Mouse (Mus musculus) neural tube, embryonic 15.5 days (tissue): ENCODE measurements around the gene St7. TPM values are rescaled to one million over a fixed set of nuclear protein-coding genes. Genes with fewer than 3 reads are reported as not detected.
A peak's percentile ranks its signal among the peaks of the same experiment; 100 is the strongest.

Source experiments
- ATAC-seq: fragments of 200-750 bp; cut with Nextera tagmentation; 2 replicates; pipeline ENCODE4 v1.8.0; 2017; ENCODE audit warnings: mild to moderate bottlenecking, moderate TSS enrichment, moderate library complexity; ENCODE audit not compliant: low FRiP score
- H3K27ac ChIP-seq: fragments of 300-500 bp; sonication (generic); replicated peaks from 2 replicates; pipeline ENCODE4 v1.5.1; 2015; ENCODE audit warnings: mild to moderate bottlenecking, inconsistent platforms
- H3K27me3 ChIP-seq: fragments of 300-500 bp; sonication (generic); replicated peaks from 2 replicates; pipeline ENCODE4 v1.6.1; 2015; ENCODE audit warnings: inconsistent platforms
- H3K36me3 ChIP-seq: fragments of 300-500 bp; sonication (generic); 2 replicates; pipeline ENCODE4 v1.6.1; 2015; ENCODE audit warnings: inconsistent platforms
- H3K4me1 ChIP-seq: fragments of 300-500 bp; sonication (generic); 2 replicates; pipeline ENCODE4 v1.6.1; 2015; ENCODE audit warnings: inconsistent platforms
- H3K4me2 ChIP-seq: fragments of 300-500 bp; sonication (generic); 2 replicates; pipeline ENCODE4 v1.6.1; 2015; ENCODE audit warnings: inconsistent platforms, mild to moderate bottlenecking, moderate library complexity
- H3K4me3 ChIP-seq: fragments of 300-500 bp; sonication (generic); replicated peaks from 2 replicates; pipeline ENCODE4 v1.5.1; 2015; ENCODE audit warnings: mild to moderate bottlenecking, inconsistent platforms
- H3K9ac ChIP-seq: fragments of 300-500 bp; sonication (generic); replicated peaks from 2 replicates; pipeline ENCODE4 v1.6.1; 2015; ENCODE audit warnings: mild to moderate bottlenecking, inconsistent platforms
- H3K9me3 ChIP-seq: fragments of 300-500 bp; sonication (generic); replicated peaks from 2 replicates; pipeline ENCODE4 v1.6.1; 2016; ENCODE audit warnings: inconsistent platforms
- WGBS: fragments of 180-500 bp; shearing (Covaris S2); methylation state at CpG from one replicate; pipeline ENCODE4 v1.1.7; 2015; ENCODE audit warnings: mixed read lengths; 5-methylcytosine and 5-hydroxymethylcytosine counted together
- polyA plus RNA-seq: library from polyadenylated mRNA; unstranded; fragments of >200 nt; fragmentation: Nextera tagmentation; extraction: Ambion mirVana; gene quantifications from 2 replicates; pipeline ENCODE4 v1.2.1, GENCODE M21; 2015

The St7 gene
- 53.8 and 59.2 TPM in 2 replicates for polyA plus RNA-seq

GRCm38 (mm10) chr6:17692647-17693046, at the start of gene St7:
TSS of gene St7 (plus strand) at chr6:17692933.
- 87% methylated on average over 7 of the region's 7 CpGs for WGBS
- peak within 1 kb of the TSS; percentile 92 for H3K4me2 ChIP-seq
- H3K27me3 ChIP-seq: no peaks in the 10 kb centered on the region; the same call in none of the 2 replicates
- peak within 1 kb of the TSS; percentile 67 for H3K4me3 ChIP-seq
- H3K4me1 ChIP-seq: peaks cover 11% of the 10 kb centered on the region
- H3K27ac ChIP-seq: peak within 1 kb of the TSS; percentile 79
- no peaks in the 10 kb centered on the region for H3K36me3 ChIP-seq
- no peak for ATAC-seq
- no peaks in the 10 kb centered on the region for H3K9me3 ChIP-seq
- H3K9ac ChIP-seq: peak within 1 kb of the TSS; percentile 61

GRCm38 (mm10) chr6:17646107-17646506, 46.6 kb upstream of the St7 start:
- ATAC-seq: no peak
- H3K4me2 ChIP-seq: no peak overlapping the region
- peaks cover 12% of the 10 kb centered on the region; the same call in 1 of the 2 replicates for H3K4me1 ChIP-seq

GRCm38 (mm10) chr6:17652132-17652531, 40.6 kb upstream of the St7 start:
- Histone ChIP-seq H3K36me3 (peaks cover 25% of the 10 kb centered on the region), H3K4me3 (no peak overlapping the region), H3K4me1 (no peaks in the 10 kb centered on the region), H3K4me2 (no peak overlapping the region), H3K27ac (no peak overlapping the region), H3K9me3 (no peaks in the 10 kb centered on the region), H3K9ac (no peak overlapping the region), H3K27me3 (no peaks in the 10 kb centered on the region)
- WGBS: 86% methylated on average over 2 of the region's 2 CpGs
- ATAC-seq: no peak

More at GRCm38 (mm10) chr6:17646107-17646506, 46.6 kb upstream of the St7 start:
- Histone ChIP-seq H3K4me3 (no peak overlapping the region), H3K9me3 (no peaks in the 10 kb centered on the region), H3K9ac (no peak overlapping the region), H3K36me3 (peaks cover 13% of the 10 kb centered on the region), H3K27ac (no peak overlapping the region), H3K27me3 (no peaks in the 10 kb centered on the region)
- 70% methylated on average over 3 of the region's 3 CpGs for WGBS

GRCm38 (mm10) chr6:17655080-17655479, 37.7 kb upstream of the St7 start:
- ATAC-seq: no peak
- Histone ChIP-seq H3K9me3 (no peaks in the 10 kb centered on the region), H3K4me1 (no peaks in the 10 kb centered on the region), H3K27me3 (no peaks in the 10 kb centered on the region), H3K4me3 (no peak overlapping the region), H3K4me2 (no peak overlapping the region), H3K27ac (no peak overlapping the region), H3K36me3 (peaks cover 23% of the 10 kb centered on the region), H3K9ac (no peak overlapping the region)
- WGBS: 91% methylated on average over 2 of the region's 2 CpGs

- no peak for ATAC-seq
- Histone ChIP-seq H3K4me2 (no peak overlapping the region), H3K4me1 (no peaks in the 10 kb centered on the region), H3K9me3 (no peaks in the 10 kb centered on the region), H3K9ac (no peak overlapping the region), H3K27me3 (no peaks in the 10 kb centered on the region), H3K36me3 (peaks cover 18% of the 10 kb centered on the region), H3K27ac (no peak overlapping the region), H3K4me3 (no peak overlapping the region)
- WGBS: 71% methylated on average over 1 of the region's 1 CpGs
These were observed 35.4 kb upstream of the St7 start for GRCm38 (mm10) chr6:17657308-17657707.

- no peaks in the 10 kb centered on the region for H3K4me1 ChIP-seq
- H3K4me3 ChIP-seq: no peak overlapping the region
- no peaks in the 10 kb centered on the region for H3K9me3 ChIP-seq
- no peak overlapping the region for H3K9ac ChIP-seq
- no peaks in the 10 kb centered on the region for H3K27me3 ChIP-seq
- 94% methylated on average over 7 of the region's 7 CpGs for WGBS
- no peak overlapping the region for H3K4me2 ChIP-seq
- H3K36me3 ChIP-seq: peaks cover 43% of the 10 kb centered on the region
- no peak for ATAC-seq
- no peak overlapping the region for H3K27ac ChIP-seq
These were observed 27.4 kb upstream of the St7 start for GRCm38 (mm10) chr6:17665348-17665747.

GRCm38 (mm10) chr6:17666024-17666423, 26.7 kb upstream of the St7 start:
- Histone ChIP-seq H3K36me3 (peaks cover 43% of the 10 kb centered on the region), H3K9ac (no peak overlapping the region), H3K27me3 (no peaks in the 10 kb centered on the region), H3K4me2 (no peak overlapping the region), H3K4me1 (no peaks in the 10 kb centered on the region), H3K4me3 (no peak overlapping the region), H3K27ac (no peak overlapping the region), H3K9me3 (no peaks in the 10 kb centered on the region)
- no peak for ATAC-seq

- WGBS: 97% methylated on average over 3 of the region's 3 CpGs
These were observed 24.9 kb upstream of the St7 start for GRCm38 (mm10) chr6:17667813-17668212.

GRCm38 (mm10) chr6:17668334-17668733, 24.4 kb upstream of the St7 start:
- peaks cover 26% of the 10 kb centered on the region for H3K36me3 ChIP-seq
- H3K9me3 ChIP-seq: no peaks in the 10 kb centered on the region
- H3K9ac ChIP-seq: no peak overlapping the region
- 97% methylated on average over 12 of the region's 12 CpGs for WGBS
- ATAC-seq: no peak
- H3K4me1 ChIP-seq: no peaks in the 10 kb centered on the region
- no peaks in the 10 kb centered on the region for H3K27me3 ChIP-seq
- no peak overlapping the region for H3K4me2 ChIP-seq
- H3K27ac ChIP-seq: no peak overlapping the region
- H3K4me3 ChIP-seq: no peak overlapping the region

More at GRCm38 (mm10) chr6:17667813-17668212, 24.9 kb upstream of the St7 start:
- Histone ChIP-seq H3K27me3 (no peaks in the 10 kb centered on the region), H3K4me2 (no peak overlapping the region), H3K4me3 (no peak overlapping the region), H3K9me3 (no peaks in the 10 kb centered on the region), H3K9ac (no peak overlapping the region), H3K36me3 (peaks cover 31% of the 10 kb centered on the region), H3K27ac (no peak overlapping the region), H3K4me1 (no peaks in the 10 kb centered on the region)
- ATAC-seq: no peak

GRCm38 (mm10) chr6:17669826-17670225, 22.9 kb upstream of the St7 start:
- no peak overlapping the region for H3K9ac ChIP-seq
- no peaks in the 10 kb centered on the region for H3K27me3 ChIP-seq
- H3K4me1 ChIP-seq: no peaks in the 10 kb centered on the region
- 92% methylated on average over 2 of the region's 2 CpGs for WGBS
- H3K9me3 ChIP-seq: no peaks in the 10 kb centered on the region
- H3K27ac ChIP-seq: no peak overlapping the region
- no peak for ATAC-seq
- H3K4me3 ChIP-seq: no peak overlapping the region
- H3K36me3 ChIP-seq: peaks cover 17% of the 10 kb centered on the region
- H3K4me2 ChIP-seq: no peak overlapping the region

GRCm38 (mm10) chr6:17675019-17675756, 17.5 kb upstream of the St7 start:
- WGBS: 22% methylated on average over 11 of the region's 12 CpGs
- Histone ChIP-seq H3K4me2 (peak overlapping the region; percentile 11; the same call in 1 of the 2 replicates), H3K27ac (no peak overlapping the region), H3K9ac (no peak overlapping the region), H3K4me3 (no peak overlapping the region), H3K4me1 (no peaks in the 10 kb centered on the region), H3K36me3 (no peaks in the 10 kb centered on the region), H3K27me3 (no peaks in the 10 kb centered on the region), H3K9me3 (no peaks in the 10 kb centered on the region)
- peak; percentile 79; the same call in 1 of the 2 replicates for ATAC-seq

- Histone ChIP-seq H3K36me3 (no peaks in the 10 kb centered on the region), H3K27me3 (no peaks in the 10 kb centered on the region), H3K4me3 (no peak overlapping the region), H3K4me2 (no peak overlapping the region), H3K4me1 (no peaks in the 10 kb centered on the region), H3K9me3 (no peaks in the 10 kb centered on the region), H3K27ac (no peak overlapping the region), H3K9ac (no peak overlapping the region)
- no peak for ATAC-seq
- whole genome bisulfite sequencing: 91% methylated on average over 2 of the region's 2 CpGs
These were observed 15.7 kb upstream of the St7 start for GRCm38 (mm10) chr6:17677008-17677407.
